Mouse (Mus musculus) Patski (cell line): ENCODE data around the gene Peli2. TPM values are rescaled to one million over a fixed set of nuclear protein-coding genes. Genes with fewer than 3 reads are reported as not detected.
A peak's percentile ranks its signal among the peaks of the same experiment; 100 is the strongest.

Experiments
- ATAC-seq: fragments of 100-300 bp; one replicate; pipeline ENCODE4 v1.8.0; 2021
- CTCF ChIA-PET: fragments of 350-600 bp; sonication (Branson Sonifier 250); formaldehyde crosslinking; loops from one replicate; lab custom pipeline; 2022; ENCODE audit warnings: inconsistent platforms; lab: Charles Lee
- POLR2A ChIA-PET: fragments of 350-600 bp; sonication (Branson Sonifier 250); formaldehyde crosslinking; loops from one replicate; lab custom pipeline; 2022; ENCODE audit warnings: antibody characterized with exemption, inconsistent platforms; lab: Charles Lee
- DNase-seq: peaks from one replicate; pipeline ENCODE4 v3.0.0-alpha.2; 2011; ENCODE audit warnings: low read depth, low spot score
- H3K27me3 ChIP-seq: fragments of 371-371 bp; one replicate; pipeline ENCODE4 v1.5.1; 2021
- CTCF ChIP-seq: fragments of 100-300 bp; IDR thresholded peaks from one replicate; pipeline ENCODE4 v1.5.1; 2021
- in situ Hi-C: fragments of 300-500 bp; cut with MboI; formaldehyde crosslinking; loops from 3 replicates; pipeline ENCODE4 v1.11.1; 2018; ENCODE audit warnings: low pct_unique_long_range_greater_than_20kb, mixed read lengths
- polyA plus RNA-seq: library from polyadenylated mRNA; unstranded; gene quantifications from one replicate; pipeline ENCODE4 v1.2.3, GENCODE M21; 2021

The Peli2 gene
- polyA plus RNA-seq, 1 experiment from 2014 or later, result 5.4 TPM

DNA sequence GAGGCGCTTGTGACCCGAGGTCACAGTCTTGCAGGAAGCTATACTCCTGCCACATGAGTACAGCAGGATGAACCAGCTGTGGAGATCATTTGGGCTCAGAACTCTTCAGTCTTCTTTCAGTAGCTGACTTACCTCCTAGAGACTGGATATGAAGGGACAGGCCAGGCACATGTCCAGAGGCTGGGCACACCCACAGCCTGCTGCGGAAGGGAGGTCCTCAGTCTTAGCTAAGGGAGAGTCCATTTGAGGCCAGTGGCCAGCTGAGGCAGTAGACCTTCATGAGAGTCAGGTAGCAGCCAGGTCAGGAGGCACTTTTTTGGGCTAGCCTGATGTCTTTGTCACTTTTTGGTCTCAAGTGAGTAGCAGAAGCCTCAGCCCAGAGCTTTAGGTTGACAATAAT, 80.2 kb downstream of the Peli2 start:
- no peaks in the 10 kb centered on the region for H3K27me3 ChIP-seq
- no peak for DNase-seq
- TF ChIP-seq CTCF, result no peak
- in situ Hi-C loops, result no loop called here
- ChIA-PET POLR2A (no interaction called here), CTCF (no interaction called here)
- no peak for ATAC-seq

DNA sequence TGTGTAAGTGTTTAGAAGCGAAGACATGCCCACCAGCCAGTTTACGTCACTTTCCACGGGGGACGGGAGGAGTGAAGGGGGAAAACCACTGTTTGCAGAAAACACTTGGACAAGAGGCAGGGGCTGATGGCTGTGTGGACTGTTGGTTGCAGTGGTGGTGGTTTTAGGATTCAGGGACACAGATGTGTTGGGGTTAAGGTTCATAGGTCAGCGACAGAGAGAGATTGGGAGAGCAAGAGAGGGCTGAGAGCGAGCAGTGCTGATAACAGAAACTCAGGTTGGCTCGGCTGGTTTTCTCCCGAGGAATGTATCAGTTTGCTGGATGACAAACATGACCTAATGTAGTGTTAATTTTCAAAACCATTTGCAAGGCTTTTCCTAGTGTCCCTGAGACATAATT, 80.8 kb downstream of the Peli2 start:
- ATAC-seq (no peak), DNase-seq (no peak)
- ChIA-PET CTCF (no interaction called here), POLR2A (no interaction called here)
- in situ Hi-C loops, result no loop called here
- H3K27me3 ChIP-seq, result no peaks in the 10 kb centered on the region
- no peak for TF ChIP-seq CTCF

DNA sequence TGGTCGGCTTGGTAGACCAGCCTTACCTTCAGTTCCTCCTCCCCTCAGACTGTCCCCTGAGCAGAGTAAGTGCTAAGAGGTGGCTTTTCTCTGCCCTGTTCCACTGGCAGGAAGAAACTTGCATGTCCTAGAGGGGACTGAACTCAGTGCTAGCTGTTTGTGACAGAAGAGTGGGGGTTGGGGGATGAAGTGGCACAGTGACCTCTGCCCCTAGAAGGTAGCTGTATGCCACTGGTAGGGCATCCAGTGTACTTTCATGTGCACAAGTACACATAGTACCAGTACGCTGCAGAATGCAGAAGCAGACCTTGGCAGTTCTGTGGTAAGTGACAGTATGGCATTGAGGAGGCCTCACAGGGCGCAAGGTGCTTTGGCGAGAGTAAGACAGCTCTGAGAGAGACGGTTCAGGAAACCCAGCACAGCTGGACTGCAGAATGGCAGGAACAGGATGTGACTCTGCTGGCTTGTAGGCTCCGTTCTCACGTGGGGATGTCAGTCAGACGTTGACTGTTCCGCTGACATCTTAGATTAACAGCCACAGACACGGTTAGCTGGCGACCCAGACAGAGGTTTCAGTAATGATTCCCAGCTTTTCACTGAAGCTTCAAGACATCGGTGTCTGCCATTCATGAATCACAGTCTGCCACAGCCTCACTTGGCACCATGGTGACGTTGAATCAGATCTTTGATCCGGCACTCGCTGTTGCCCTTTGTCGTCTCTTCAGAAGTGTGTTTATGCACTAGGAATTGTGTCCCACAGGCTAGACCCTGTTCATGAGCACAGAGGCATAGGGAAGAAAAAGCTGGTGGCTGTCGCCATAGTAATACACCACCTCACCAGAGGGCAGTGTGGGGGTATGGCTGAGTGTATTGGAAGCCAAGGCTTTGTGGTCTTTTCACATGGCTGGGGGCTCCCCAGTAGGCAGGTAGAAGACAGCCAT, 81.7 kb downstream of the Peli2 start:
- TF ChIP-seq CTCF, result no peak
- ChIA-PET POLR2A (no interaction called here), CTCF (interaction anchor here (1.6 kb wide), 1 partner anchor 21 kb away, joined by 4 read pairs; no protein-coding TSS in a partner anchor)
- DNase-seq (peak; percentile 31), ATAC-seq (no peak)
- H3K27me3 ChIP-seq, result no peaks in the 10 kb centered on the region
- in situ Hi-C loops, result no loop called here

DNA sequence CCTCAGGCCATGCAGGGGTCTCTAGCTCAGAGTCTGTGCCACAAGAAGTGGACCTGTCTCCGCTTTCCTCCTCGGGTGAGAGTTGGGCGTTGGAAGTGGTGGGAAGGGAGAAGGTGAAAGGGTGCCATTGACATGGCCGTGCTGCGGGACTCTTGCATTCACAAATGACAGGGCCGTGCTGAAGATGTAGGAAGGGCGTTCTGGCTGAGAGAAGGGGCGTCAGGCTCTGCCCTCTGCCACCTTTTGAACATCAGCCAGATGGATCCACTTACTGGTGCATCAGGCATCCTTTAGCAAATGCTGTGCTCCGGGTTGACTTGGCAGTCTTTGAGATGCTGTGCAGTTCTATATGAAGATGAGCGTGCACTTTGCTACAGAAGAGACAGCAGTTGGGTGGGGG, 84.4 kb downstream of the Peli2 start:
- in situ Hi-C loops, result no loop called here
- POLR2A ChIA-PET, result no interaction called here
- ATAC-seq (no peak), DNase-seq (no peak)
- H3K27me3 ChIP-seq, result no peaks in the 10 kb centered on the region
- CTCF ChIA-PET, result no interaction called here
- TF ChIP-seq CTCF, result no peak

DNA sequence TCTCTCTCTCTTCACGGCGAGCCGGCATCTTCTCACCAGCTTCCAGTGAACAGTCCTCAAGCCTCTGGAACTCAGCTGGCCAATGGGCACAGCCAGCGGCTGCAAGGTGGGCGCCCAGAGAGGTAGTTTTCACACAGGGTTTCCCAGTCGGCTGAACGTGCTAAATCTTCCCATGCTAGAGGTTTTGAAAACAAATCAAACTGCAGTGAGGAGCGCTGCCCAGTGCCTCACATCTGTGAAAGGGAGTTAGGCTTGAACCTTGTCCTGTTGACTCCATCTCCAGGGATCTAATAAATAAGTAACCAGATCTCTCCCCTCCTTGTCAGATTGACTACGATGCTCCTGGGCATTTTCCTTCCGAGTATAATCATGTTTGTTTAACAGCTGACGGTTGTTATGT, 85.0 kb downstream of the Peli2 start:
- ChIA-PET CTCF (no interaction called here), POLR2A (interaction anchor here (0.6 kb wide), 1 partner anchor 100 kb away, joined by 3 read pairs; no protein-coding TSS in a partner anchor)
- in situ Hi-C loops, result no loop called here
- ATAC-seq, result no peak
- no peak for TF ChIP-seq CTCF
- no peak for DNase-seq
- H3K27me3 ChIP-seq, result no peaks in the 10 kb centered on the region

DNA sequence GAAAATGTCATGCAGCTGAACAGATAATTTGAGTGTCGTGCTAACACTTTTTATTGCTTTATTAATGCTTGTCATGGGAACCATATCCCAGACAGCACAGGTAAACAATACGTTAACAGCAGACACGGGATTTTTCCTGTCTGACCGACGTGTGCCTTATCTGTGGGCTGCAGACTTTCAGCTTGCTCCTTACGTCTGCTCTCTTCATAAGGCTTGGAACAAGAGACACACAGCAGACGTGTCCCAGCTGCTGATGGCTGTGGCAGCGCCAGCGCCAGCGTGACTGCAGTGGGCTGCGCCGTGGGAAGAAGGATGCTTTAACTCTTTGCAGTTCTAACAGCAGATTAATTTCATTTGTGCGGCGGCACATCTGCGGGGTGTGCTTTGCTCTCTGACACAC, 86.5 kb downstream of the Peli2 start:
- ATAC-seq, result no peak

DNA sequence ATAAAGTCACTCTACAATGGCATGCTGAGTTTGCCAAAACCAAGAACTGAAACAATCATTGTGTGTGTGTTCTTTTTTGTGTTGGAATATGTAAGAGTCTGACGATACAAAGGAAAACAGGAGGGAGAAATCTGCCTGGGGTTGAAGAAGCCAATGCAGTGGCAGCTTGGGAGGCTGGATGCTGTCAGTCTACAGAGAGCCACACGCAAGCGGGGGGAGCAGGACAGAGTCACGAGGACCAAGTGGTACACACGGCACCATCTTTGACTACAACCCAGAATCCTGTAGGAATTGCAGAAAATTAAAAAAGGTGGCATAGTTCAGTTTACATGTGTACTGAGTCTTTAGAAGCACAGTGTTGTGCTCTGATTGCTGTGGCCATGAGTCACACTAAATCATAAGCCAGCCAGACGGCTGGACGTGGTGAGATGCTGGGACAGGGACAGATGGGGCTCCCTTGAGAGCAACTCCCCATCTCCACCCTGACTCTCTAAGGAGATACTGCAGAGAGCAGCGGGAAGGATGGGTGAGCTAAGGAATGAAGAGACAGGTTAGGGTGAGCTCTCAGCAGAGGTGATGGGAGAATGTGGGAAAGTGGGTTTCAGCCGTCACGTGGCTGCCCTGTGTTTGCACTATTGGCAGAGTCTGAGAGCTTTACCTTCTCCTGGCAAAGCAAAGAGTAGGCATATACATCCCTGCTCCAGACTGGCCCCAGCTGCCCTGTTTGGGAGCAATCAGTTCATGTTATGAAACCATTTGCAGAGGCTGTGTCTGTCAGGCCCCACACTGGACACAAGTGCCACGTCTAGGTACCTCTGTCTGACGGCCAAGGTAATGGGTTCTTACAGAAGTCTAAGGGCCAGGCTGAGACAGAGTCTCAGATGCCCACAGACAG, 87.4 kb downstream of the Peli2 start:
- no peaks in the 10 kb centered on the region for H3K27me3 ChIP-seq
- ATAC-seq, result no peak
- no peak for TF ChIP-seq CTCF
- ChIA-PET CTCF (interaction anchor here (0.7 kb wide), 1 partner anchor 12 kb away, joined by 3 read pairs; no protein-coding TSS in a partner anchor), POLR2A (no interaction called here)
- DNase-seq, result no peak
- in situ Hi-C loops, result no loop called here

More for the DNA sequence above, 86.5 kb downstream of the Peli2 start:
- no peak for TF ChIP-seq CTCF
- in situ Hi-C loops, result no loop called here
- no peak for DNase-seq
- ChIA-PET CTCF (no interaction called here), POLR2A (no interaction called here)
- H3K27me3 ChIP-seq, result no peaks in the 10 kb centered on the region

DNA sequence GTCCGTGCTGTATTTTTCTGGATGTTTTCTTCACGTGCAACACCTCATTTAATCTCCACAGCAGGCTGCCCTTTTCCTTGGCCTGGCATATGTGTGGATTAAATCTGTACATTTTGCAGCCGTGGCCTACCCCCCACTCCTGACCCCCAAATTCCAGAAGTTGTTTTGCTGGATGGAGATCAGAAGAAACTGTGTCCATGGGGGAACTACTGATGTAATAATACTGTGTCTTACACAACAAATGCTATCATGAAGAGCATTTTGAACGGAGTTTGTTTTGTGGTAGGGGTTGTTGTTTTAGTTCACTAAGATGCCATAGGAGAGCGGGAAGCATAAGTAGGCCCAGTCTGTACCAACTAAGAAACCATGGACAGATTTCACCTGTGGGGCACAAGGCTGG, 88.8 kb downstream of the Peli2 start:
- DNase-seq (no peak), ATAC-seq (no peak)
- no peaks in the 10 kb centered on the region for H3K27me3 ChIP-seq
- POLR2A ChIA-PET, result no interaction called here
- in situ Hi-C loops, result no loop called here
- TF ChIP-seq CTCF, result no peak
- CTCF ChIA-PET, result no interaction called here

DNA sequence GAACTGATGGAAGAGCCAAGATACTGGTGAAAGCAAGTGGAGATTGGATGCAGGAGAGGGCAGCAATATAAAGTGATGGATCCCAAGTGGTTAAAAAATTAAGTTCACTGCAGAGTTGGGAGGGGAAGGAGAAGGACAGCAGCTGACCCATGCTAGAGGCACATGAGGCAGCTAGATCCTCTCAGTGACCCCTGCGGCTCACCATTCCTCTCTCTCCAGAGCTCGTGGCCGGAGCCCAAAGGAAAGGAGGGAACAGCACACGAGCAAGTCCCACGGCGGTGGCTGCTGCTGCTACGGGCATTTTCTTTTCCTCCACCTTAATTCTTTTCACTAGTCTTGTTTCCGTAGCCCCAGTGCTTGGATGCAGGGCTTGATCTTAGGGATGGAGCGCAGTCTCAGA, 89.5 kb downstream of the Peli2 start:
- POLR2A ChIA-PET, result no interaction called here
- H3K27me3 ChIP-seq, result no peaks in the 10 kb centered on the region
- DNase-seq, result no peak
- CTCF ChIA-PET, result no interaction called here
- no peak for TF ChIP-seq CTCF
- ATAC-seq, result no peak
- in situ Hi-C loops, result no loop called here

DNA sequence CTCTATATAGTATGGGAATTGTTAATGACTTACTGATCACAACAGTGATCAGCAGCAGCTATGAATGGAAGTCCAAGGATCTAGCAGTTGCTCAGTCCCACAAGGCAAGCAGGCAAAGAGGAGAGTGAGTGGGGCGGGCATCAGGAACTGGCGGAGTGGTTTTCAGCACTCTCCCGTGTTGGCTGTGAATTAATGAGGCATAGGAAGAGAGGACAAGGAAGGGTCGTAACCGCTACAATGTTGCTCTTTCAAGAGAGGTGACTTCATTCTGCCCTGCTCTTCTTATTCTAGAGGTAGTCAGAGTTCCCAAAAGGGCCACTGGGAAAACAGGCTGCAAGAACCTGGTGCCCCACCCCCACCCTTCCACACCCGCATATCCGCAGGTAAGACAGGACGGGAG, 90.9 kb downstream of the Peli2 start:
- no peak for TF ChIP-seq CTCF
- in situ Hi-C loops, result no loop called here
- ChIA-PET CTCF (no interaction called here), POLR2A (no interaction called here)
- no peak for ATAC-seq
- no peak for DNase-seq
- no peaks in the 10 kb centered on the region for H3K27me3 ChIP-seq

DNA sequence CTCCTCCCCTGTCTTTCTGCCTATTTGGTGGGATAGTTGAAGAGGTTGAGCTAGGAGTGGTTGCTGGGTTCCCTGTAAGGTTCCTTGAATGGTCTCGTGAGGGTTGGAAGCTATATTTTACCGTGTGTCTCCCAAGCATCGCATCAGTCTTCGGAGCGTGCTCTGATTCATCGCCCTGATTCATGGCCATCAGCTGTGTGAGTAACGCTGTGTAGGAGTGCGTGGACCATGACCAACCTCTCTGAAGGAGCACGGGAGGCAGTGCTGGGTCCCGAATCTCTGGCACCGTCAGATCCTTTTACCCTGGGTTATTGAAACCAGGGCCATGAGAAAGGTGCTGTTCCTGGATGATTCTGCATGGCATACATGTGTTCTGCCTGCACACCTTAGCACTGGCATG, 92.2 kb downstream of the Peli2 start:
- in situ Hi-C loops, result no loop called here
- ChIA-PET POLR2A (no interaction called here), CTCF (no interaction called here)
- TF ChIP-seq CTCF, result no peak
- DNase-seq (peak; percentile 67), ATAC-seq (peak; percentile 98)
- no peaks in the 10 kb centered on the region for H3K27me3 ChIP-seq
